15 mouse cellular contexts compared by ENCODE assay signal in genomic region chr4:116461943-116462342, GRCm38 (mm10). TPM values are rescaled to one million over a fixed set of nuclear protein-coding genes. Genes with fewer than 3 reads are reported as not detected.
DNase-seq lines count a peak whose midpoint lies in the region; ATAC-seq and TF ChIP-seq lines count a peak whose summit lies in the region.
"Had no signal": no experiment of that assay in that cellular context is flagged by ENCODE, and none has a peak within 500 bp of the region (broad histone marks: within the 10 kb centered on the region; RNA-seq: fewer than 3 reads in every experiment).

No protein-coding gene starts in this region.

- ATAC-seq in forebrain, embryonic 11.5 days (replicated peaks; ENCODE audit: low FRiP score) = no peak
- ATAC-seq in liver, embryonic 13.5 days (ENCODE audit: low read depth) = no peak
- no peak for ATAC-seq in liver, postnatal 0 days
- no peak for ATAC-seq in forebrain, embryonic 15.5 days (replicated peaks)
- no peak for ATAC-seq in midbrain, embryonic 15.5 days (replicated peaks)
- ATAC-seq: lung, postnatal 0 days had no signal

- WGBS in forebrain, embryonic 10.5 days = 97% methylated on average over 3 of the region's 3 CpGs
- WGBS in forebrain, embryonic 11.5 days = 91% methylated on average over 3 of the region's 3 CpGs
- 81% methylated on average over 3 of the region's 3 CpGs for WGBS in liver, embryonic 13.5 days (ENCODE audit: insufficient replicate concordance)
- WGBS in liver, postnatal 0 days (ENCODE audit: insufficient replicate concordance) = 87% methylated on average over 3 of the region's 3 CpGs
- WGBS in forebrain, embryonic 15.5 days = 93% methylated on average over 3 of the region's 3 CpGs
- 90% methylated on average over 3 of the region's 3 CpGs for WGBS in midbrain, embryonic 15.5 days

- DNase-seq in forebrain, embryonic 10.5 days (ENCODE audit: extremely low spot score, low spot score) = no peak
- DNase-seq in forebrain, embryonic 11.5 days (ENCODE audit: low spot score) = no peak
- no peak for DNase-seq in liver, embryonic 13.5 days
- no peak for DNase-seq in liver, postnatal 0 days
- no peak for DNase-seq in urinary bladder, postnatal 14 days (ENCODE audit: low spot score)
- no peak for DNase-seq in kidney, postnatal 4 days
- DNase-seq: cerebellum, postnatal 25 days; kidney, adult 11 months; spleen, adult 18-20 months had no signal

- H3K9me3 ChIP-seq in forebrain, embryonic 10.5 days = no peaks in the 10 kb centered on the region
- no peaks in the 10 kb centered on the region for H3K9me3 ChIP-seq in forebrain, embryonic 11.5 days (ENCODE audit: control insufficient read depth, low read length)
- no peaks in the 10 kb centered on the region for H3K9me3 ChIP-seq in liver, embryonic 13.5 days (replicated peaks)
- H3K9me3 ChIP-seq in liver, postnatal 0 days (ENCODE audit: low read length) = no peaks in the 10 kb centered on the region
- no peaks in the 10 kb centered on the region for H3K9me3 ChIP-seq in forebrain, embryonic 15.5 days
- H3K9me3 ChIP-seq in midbrain, embryonic 15.5 days = no peaks in the 10 kb centered on the region
- H3K9me3 ChIP-seq: embryonic facial prominence, embryonic 15.5 days; G1E had no signal

- no peak for TF ChIP-seq CTCF in liver, postnatal 0 days (IDR thresholded peaks at IDR 0.05; ENCODE audit: low read depth)

- H3K4me3 ChIP-seq in forebrain, embryonic 10.5 days = peak overlapping the region; percentile 97; the same call in 1 of the 2 replicates
- no peak overlapping the region for H3K4me3 ChIP-seq in forebrain, embryonic 11.5 days (ENCODE audit: low read depth, low read length)
- 0 out of 2 replicates have a peak overlapping the region, but pooled peaks have one; percentile 92 for H3K4me3 ChIP-seq in liver, embryonic 13.5 days (replicated peaks)
- H3K4me3 ChIP-seq in liver, postnatal 0 days (ENCODE audit: low read depth, low read length) = no peak overlapping the region
- H3K4me3 ChIP-seq in forebrain, embryonic 15.5 days = peak overlapping the region; percentile 91; the same call in 1 of the 2 replicates
- H3K4me3 ChIP-seq in midbrain, embryonic 15.5 days = no peak overlapping the region

- no peaks in the 10 kb centered on the region for H3K27me3 ChIP-seq in forebrain, embryonic 10.5 days (ENCODE audit: poor library complexity, severe bottlenecking)
- H3K27me3 ChIP-seq in forebrain, embryonic 11.5 days (ENCODE audit: control insufficient read depth, insufficient read depth, low read length) = no peaks in the 10 kb centered on the region
- H3K27me3 ChIP-seq in liver, embryonic 13.5 days = no peaks in the 10 kb centered on the region
- no peaks in the 10 kb centered on the region for H3K27me3 ChIP-seq in liver, postnatal 0 days (ENCODE audit: insufficient read depth, low read length)
- H3K27me3 ChIP-seq in forebrain, embryonic 15.5 days = no peaks in the 10 kb centered on the region
- no peaks in the 10 kb centered on the region for H3K27me3 ChIP-seq in midbrain, embryonic 15.5 days (replicated peaks)
- H3K27me3 ChIP-seq: embryonic facial prominence, embryonic 15.5 days had no signal

- H3K9ac ChIP-seq in forebrain, embryonic 11.5 days (ENCODE audit: low read length) = no peak overlapping the region
- H3K9ac ChIP-seq in liver, embryonic 13.5 days = peak overlapping the region; percentile 97; the same call in 1 of the 2 replicates
- H3K9ac ChIP-seq in liver, postnatal 0 days (replicated peaks) = no peak overlapping the region
- H3K9ac ChIP-seq in forebrain, embryonic 15.5 days (replicated peaks) = no peak overlapping the region
- no peak overlapping the region for H3K9ac ChIP-seq in midbrain, embryonic 15.5 days
- H3K9ac ChIP-seq: embryonic facial prominence, embryonic 15.5 days had no signal

- no peak overlapping the region for H3K4me2 ChIP-seq in forebrain, embryonic 11.5 days (ENCODE audit: low read depth, low read length, severe bottlenecking)
- peak overlapping the region; percentile 88; the same call in 1 of the 2 replicates for H3K4me2 ChIP-seq in liver, embryonic 13.5 days
- no peak overlapping the region for H3K4me2 ChIP-seq in liver, postnatal 0 days (ENCODE audit: low read depth, low read length)
- peak overlapping the region; percentile 52; the same call in 1 of the 2 replicates for H3K4me2 ChIP-seq in forebrain, embryonic 15.5 days (replicated peaks)
- peak overlapping the region; percentile 65; the same call in 1 of the 2 replicates for H3K4me2 ChIP-seq in midbrain, embryonic 15.5 days

- H3K4me1 ChIP-seq in forebrain, embryonic 10.5 days = peaks cover 27% of the 10 kb centered on the region
- peaks cover 6% of the 10 kb centered on the region for H3K4me1 ChIP-seq in forebrain, embryonic 11.5 days (replicated peaks; ENCODE audit: control insufficient read depth, insufficient read depth, low read length)
- H3K4me1 ChIP-seq in liver, embryonic 13.5 days (replicated peaks) = peaks cover 40% of the 10 kb centered on the region
- H3K4me1 ChIP-seq in liver, postnatal 0 days (ENCODE audit: insufficient read depth) = peaks cover 16% of the 10 kb centered on the region
- peaks cover 26% of the 10 kb centered on the region for H3K4me1 ChIP-seq in forebrain, embryonic 15.5 days
- peaks cover 26% of the 10 kb centered on the region for H3K4me1 ChIP-seq in midbrain, embryonic 15.5 days

- TF ChIP-seq EP300 in liver, postnatal 0 days (IDR thresholded peaks at IDR 0.05; ENCODE audit: low read depth) = no peak

- H3K36me3 ChIP-seq in forebrain, embryonic 10.5 days (replicated peaks) = no peaks in the 10 kb centered on the region
- H3K36me3 ChIP-seq in forebrain, embryonic 11.5 days (ENCODE audit: control insufficient read depth, insufficient read depth, low read length) = no peaks in the 10 kb centered on the region
- H3K36me3 ChIP-seq in liver, embryonic 13.5 days = no peaks in the 10 kb centered on the region
- H3K36me3 ChIP-seq in liver, postnatal 0 days (replicated peaks; ENCODE audit: insufficient read depth, low read length) = no peaks in the 10 kb centered on the region
- H3K36me3 ChIP-seq in forebrain, embryonic 15.5 days = no peaks in the 10 kb centered on the region
- no peaks in the 10 kb centered on the region for H3K36me3 ChIP-seq in midbrain, embryonic 15.5 days (replicated peaks)
- H3K36me3 ChIP-seq: embryonic facial prominence, embryonic 15.5 days; G1E had no signal

- no peak overlapping the region for H3K27ac ChIP-seq in forebrain, embryonic 10.5 days
- H3K27ac ChIP-seq in forebrain, embryonic 11.5 days (ENCODE audit: low read depth, low read length) = no peak overlapping the region
- H3K27ac ChIP-seq in liver, embryonic 13.5 days = no peak overlapping the region
- H3K27ac ChIP-seq in liver, postnatal 0 days (ENCODE audit: low read depth) = no peak overlapping the region
- H3K27ac ChIP-seq in forebrain, embryonic 15.5 days (replicated peaks) = no peak overlapping the region
- H3K27ac ChIP-seq in midbrain, embryonic 15.5 days = no peak overlapping the region
- H3K27ac ChIP-seq: embryonic facial prominence, embryonic 15.5 days; layer of hippocampus, adult 2 months had no signal

RNA-seq across cellular contexts. Expression of gene Mast2, which starts 2.0 kb away (rescaled TPM):
- polyA plus RNA-seq in forebrain, embryonic 10.5 days (2016; fragmentation: Nextera tagmentation; extraction: Ambion mirVana) = 15.4 and 15.9 TPM in 2 replicates
- polyA plus RNA-seq in forebrain, embryonic 11.5 days (2014; fragmentation: Nextera tagmentation; extraction: Ambion mirVana) = 37.6 and 44.1 TPM in 2 replicates
- 4.7 and 5.7 TPM in 2 replicates for polyA plus RNA-seq in liver, embryonic 13.5 days (2015; fragmentation: Nextera tagmentation; extraction: Ambion mirVana)
- polyA plus RNA-seq in liver, postnatal 0 days (2015; fragmentation: Nextera tagmentation; extraction: Ambion mirVana) = 2.4 and 2.8 TPM in 2 replicates
- polyA plus RNA-seq in forebrain, embryonic 15.5 days (2015; fragmentation: Nextera tagmentation; extraction: Ambion mirVana) = 53.1 and 56.7 TPM in 2 replicates
- polyA plus RNA-seq in midbrain, embryonic 15.5 days (2015; fragmentation: Nextera tagmentation; extraction: Ambion mirVana) = 54.5 and 59.1 TPM in 2 replicates

RNA-seq across cellular contexts. Expression of gene Ipp, which starts 45.4 kb away (rescaled TPM):
- polyA plus RNA-seq in forebrain, embryonic 10.5 days (2016; fragmentation: Nextera tagmentation; extraction: Ambion mirVana) = 19.7 and 22.9 TPM in 2 replicates
- 8.1 and 8.8 TPM in 2 replicates for polyA plus RNA-seq in forebrain, embryonic 11.5 days (2014; fragmentation: Nextera tagmentation; extraction: Ambion mirVana)
- 16.2 and 18.5 TPM in 2 replicates for polyA plus RNA-seq in liver, embryonic 13.5 days (2015; fragmentation: Nextera tagmentation; extraction: Ambion mirVana)
- polyA plus RNA-seq in liver, postnatal 0 days (2015; fragmentation: Nextera tagmentation; extraction: Ambion mirVana) = 8.1 and 9.1 TPM in 2 replicates
- polyA plus RNA-seq in forebrain, embryonic 15.5 days (2015; fragmentation: Nextera tagmentation; extraction: Ambion mirVana) = 18.0 and 18.6 TPM in 2 replicates
- polyA plus RNA-seq in midbrain, embryonic 15.5 days (2015; fragmentation: Nextera tagmentation; extraction: Ambion mirVana) = 13.3 and 13.6 TPM in 2 replicates

Comparison
In these comparisons a context has a peak if more than half of its experiments do, and no peak if none do; other contexts are left out.
1. H3K4me3 ChIP-seq: peak in forebrain, embryonic 10.5 days (single experiment), liver, embryonic 13.5 days (single experiment) and forebrain, embryonic 15.5 days (single experiment); none in forebrain, embryonic 11.5 days (single experiment), liver, postnatal 0 days (single experiment) and midbrain, embryonic 15.5 days (single experiment).
2. H3K4me2 ChIP-seq: peak in liver, embryonic 13.5 days (single experiment), forebrain, embryonic 15.5 days (single experiment) and midbrain, embryonic 15.5 days (single experiment); none in forebrain, embryonic 11.5 days (single experiment) and liver, postnatal 0 days (single experiment).